Mouse (Mus musculus) thymus, adult 2 months (tissue): ENCODE measurements around the gene Dcaf10.

ENCODE experiments used
- CTCF ChIP-seq: fragments of 200-500 bp; IDR thresholded peaks from 2 replicates; pipeline ENCODE4 v1.5.1; 2012; ENCODE audit warnings: mild to moderate bottlenecking, control low read depth, low read length, moderate library complexity, borderline replicate concordance; ENCODE audit not compliant: control insufficient read depth, poor library complexity, insufficient read depth; ENCODE audit errors: extremely low read depth
- POLR2A ChIP-seq: fragments of 200-500 bp; IDR thresholded peaks from 2 replicates; pipeline ENCODE4 v1.6.1; 2012; ENCODE audit warnings: mild to moderate bottlenecking, low read length, control low read depth, moderate library complexity; ENCODE audit not compliant: control insufficient read depth, poor library complexity, insufficient read depth; ENCODE audit errors: extremely low read depth

GRCm38 (mm10) chr4:45422640-45423039, 80.7 kb downstream of the Dcaf10 start:
- no peak for TF ChIP-seq CTCF
- TF ChIP-seq POLR2A = no peak
